Mouse (Mus musculus) midbrain, embryonic 14.5 days (tissue): ENCODE results near the gene Uba52. TPM values are rescaled to one million over a fixed set of nuclear protein-coding genes. Genes with fewer than 3 reads are reported as not detected.

Source experiments
- ATAC-seq: fragments of 200-750 bp; cut with Nextera tagmentation; 2 replicates; pipeline ENCODE4 v1.8.0; 2017; ENCODE audit warnings: moderate number of reproducible peaks, moderate library complexity; ENCODE audit not compliant: low FRiP score, low TSS enrichment
- DNase-seq: peaks from one replicate; pipeline ENCODE4 v3.0.0-alpha.2; 2015
- H3K27ac ChIP-seq: fragments of 300-500 bp; sonication (generic); replicated peaks from 2 replicates; pipeline ENCODE4 v1.5.1; 2014; ENCODE audit warnings: mild to moderate bottlenecking, low read depth, low read length, moderate library complexity
- H3K27me3 ChIP-seq: fragments of 300-500 bp; sonication (generic); 2 replicates; pipeline ENCODE4 v1.6.1; 2014; ENCODE audit warnings: low read length, control low read depth, mixed read lengths; ENCODE audit not compliant: control insufficient read depth, insufficient read depth
- H3K36me3 ChIP-seq: fragments of 300-500 bp; sonication (generic); 2 replicates; pipeline ENCODE4 v1.6.1; 2014; ENCODE audit warnings: low read length, control low read depth; ENCODE audit not compliant: control insufficient read depth, insufficient read depth
- H3K4me1 ChIP-seq: fragments of 300-500 bp; sonication (generic); 2 replicates; pipeline ENCODE4 v1.6.1; 2014; ENCODE audit warnings: mild to moderate bottlenecking, antibody characterized with exemption, low read length, control low read depth; ENCODE audit not compliant: control insufficient read depth, insufficient read depth
- H3K4me2 ChIP-seq: fragments of 300-500 bp; sonication (generic); 2 replicates; pipeline ENCODE4 v1.6.1; 2014; ENCODE audit warnings: mild to moderate bottlenecking, low read length, moderate library complexity
- H3K4me3 ChIP-seq: fragments of 300-500 bp; sonication (generic); replicated peaks from 2 replicates; pipeline ENCODE4 v1.5.1; 2014; ENCODE audit warnings: low read depth, low read length
- H3K9ac ChIP-seq: fragments of 300-500 bp; sonication (generic); replicated peaks from 2 replicates; pipeline ENCODE4 v1.6.1; 2014; ENCODE audit warnings: mild to moderate bottlenecking, low read length, moderate library complexity
- H3K9me3 ChIP-seq: fragments of 300-500 bp; sonication (generic); 2 replicates; pipeline ENCODE4 v1.6.1; 2016; ENCODE audit warnings: low read length, control low read depth, mixed read lengths; ENCODE audit not compliant: control insufficient read depth
- whole genome bisulfite sequencing: fragments of 180-500 bp; shearing (Covaris S2); extraction: QIAGEN DNeasy Blood & Tissue Kit; methylation state at CpG from one replicate; pipeline ENCODE4 v1.1.7; 2014; 5-methylcytosine and 5-hydroxymethylcytosine counted together
- polyA plus RNA-seq: library from polyadenylated mRNA; unstranded; fragments of >200 nt; fragmentation: Nextera tagmentation; extraction: Ambion mirVana; gene quantifications from 2 replicates; pipeline ENCODE4 v1.2.1, GENCODE M21; 2014

The Uba52 gene
- polyA plus RNA-seq, 1 experiment from 2014 or later: 696 TPM

GRCm38 (mm10) chr8:70527512-70528181 lies 17.0 kb upstream of the Uba52 start, which contains the start of the genes Fkbp8 and Kxd1:
Gene Fkbp8 (plus strand): TSS chr8:70527724.
Gene Kxd1 (minus strand): TSS chr8:70527956.
- Histone ChIP-seq H3K4me1 (peaks cover 21% of the 10 kb centered on the region), H3K9ac (peak within 1 kb of the TSS; percentile 92), H3K4me2 (peak within 1 kb of the TSS; percentile 84), H3K36me3 (peaks cover 27% of the 10 kb centered on the region), H3K4me3 (peak within 1 kb of the TSS; percentile 85), H3K27me3 (no peaks in the 10 kb centered on the region), H3K9me3 (no peaks in the 10 kb centered on the region), H3K27ac (peak within 1 kb of the TSS; percentile 92)
- ATAC-seq (peak; percentile 94), DNase-seq (peak; percentile 98)
- WGBS: under 1% methylated on average over 61 of the region's 61 CpGs

DNA sequence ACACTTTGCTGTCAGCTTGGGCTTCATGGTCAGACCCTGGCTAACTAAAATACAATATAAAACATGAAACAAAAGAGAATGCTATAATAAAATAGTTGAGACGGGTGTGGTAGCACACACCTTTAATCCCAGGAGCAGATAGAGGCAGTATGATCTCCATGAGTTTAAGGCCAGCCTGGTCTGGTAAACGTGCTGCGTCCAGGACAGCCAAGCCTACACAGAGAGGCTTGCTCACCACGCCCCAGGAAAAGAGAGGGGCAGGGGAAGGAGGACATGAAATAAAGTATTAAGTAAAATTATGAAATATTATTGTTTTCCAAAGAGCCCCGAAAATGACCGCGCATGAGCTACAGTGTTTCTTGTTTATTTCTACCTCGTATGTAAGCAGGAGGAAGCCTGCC lies 16.5 kb upstream of the Uba52 start:
- 5% methylated on average over 8 of the region's 8 CpGs for WGBS
- H3K27ac ChIP-seq: peak overlapping the region; percentile 92; the same call in 1 of the 2 replicates
- peak overlapping the region; percentile 92 for H3K9ac ChIP-seq
- peak overlapping the region; percentile 84 for H3K4me2 ChIP-seq
- peak overlapping the region; percentile 85 for H3K4me3 ChIP-seq
- DNase-seq (no peak), ATAC-seq (no peak)
- peaks cover 22% of the 10 kb centered on the region for H3K36me3 ChIP-seq
- no peaks in the 10 kb centered on the region for H3K9me3 ChIP-seq
- H3K4me1 ChIP-seq: peaks cover 25% of the 10 kb centered on the region
- H3K27me3 ChIP-seq: no peaks in the 10 kb centered on the region

DNA sequence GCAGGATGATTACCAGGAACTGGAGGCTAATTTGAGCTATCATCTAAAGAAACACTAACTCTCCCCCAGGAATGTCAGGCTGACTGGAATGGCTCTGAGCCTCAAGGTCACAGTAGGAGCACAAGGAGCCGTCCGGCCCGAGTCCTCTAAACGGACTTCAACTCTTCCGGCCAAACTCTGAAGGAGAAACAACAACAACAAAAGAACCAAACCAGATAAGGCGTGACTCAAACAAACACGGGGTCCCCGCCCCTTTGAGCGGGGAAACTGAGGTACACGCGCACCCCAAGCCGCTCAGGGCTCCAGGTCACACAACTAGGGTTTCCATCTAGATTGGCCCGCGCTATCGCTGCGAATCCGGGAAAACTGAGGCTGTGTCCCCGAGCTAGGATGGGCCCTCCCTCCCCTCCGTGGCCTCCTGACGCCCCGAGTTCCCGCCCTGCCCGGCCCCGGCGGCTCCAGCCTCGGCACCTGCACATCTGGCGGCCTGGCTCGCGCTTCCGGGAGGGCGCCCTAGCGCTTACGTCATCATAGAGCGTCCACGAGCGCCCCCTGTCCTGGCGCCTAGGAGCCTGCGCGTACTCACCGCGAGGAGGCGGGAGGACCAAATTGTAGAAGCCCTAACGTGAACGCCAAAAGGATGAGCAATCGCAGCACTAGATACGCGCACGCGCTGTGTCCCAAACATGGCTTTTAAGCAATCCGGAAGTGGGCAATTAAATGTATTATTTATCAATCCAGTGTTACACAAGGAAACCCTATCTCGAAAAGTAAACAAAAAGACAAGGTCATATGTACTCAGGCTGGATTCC lies 12.2 kb upstream of the Uba52 start:
- Histone ChIP-seq H3K4me3 (peak overlapping the region; percentile 55), H3K27me3 (no peaks in the 10 kb centered on the region), H3K9ac (peak overlapping the region; percentile 53), H3K36me3 (peaks cover 11% of the 10 kb centered on the region), H3K4me1 (peaks cover 17% of the 10 kb centered on the region), H3K9me3 (no peaks in the 10 kb centered on the region), H3K4me2 (peak overlapping the region; percentile 67), H3K27ac (peak overlapping the region; percentile 87)
- DNase-seq (peak; percentile 99), ATAC-seq (peak; percentile 87)
- WGBS: under 1% methylated on average over 51 of the region's 51 CpGs

GRCm38 (mm10) chr8:70519606-70520005 lies 9.0 kb upstream of the Uba52 start:
- Histone ChIP-seq H3K36me3 (peaks cover 28% of the 10 kb centered on the region), H3K4me1 (peaks cover 11% of the 10 kb centered on the region)

DNA sequence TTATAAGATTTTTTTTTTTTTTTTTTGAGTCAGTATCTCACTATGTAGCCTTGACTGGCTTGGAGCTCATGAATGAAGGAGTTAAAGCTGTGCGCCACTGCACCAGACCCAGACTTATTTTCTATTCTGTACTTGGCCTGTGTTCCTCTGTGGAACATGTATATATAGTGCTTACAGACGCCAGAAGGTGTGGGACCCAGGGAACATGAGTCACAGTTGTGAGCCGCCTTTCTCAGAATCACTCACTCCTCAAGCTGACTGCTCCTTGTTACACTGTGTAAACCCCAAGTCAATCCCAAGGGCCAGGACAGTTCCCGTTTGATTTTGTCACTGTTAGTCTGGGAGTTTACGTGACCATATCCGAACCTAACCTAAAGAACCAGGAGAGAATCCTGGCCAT lies 8.4 kb upstream of the Uba52 start:
- H3K4me1 ChIP-seq: peaks cover 11% of the 10 kb centered on the region
- H3K9ac ChIP-seq: no peak overlapping the region
- ATAC-seq (no peak), DNase-seq (no peak)
- H3K27me3 ChIP-seq: no peaks in the 10 kb centered on the region
- H3K4me3 ChIP-seq: no peak overlapping the region
- peaks cover 34% of the 10 kb centered on the region for H3K36me3 ChIP-seq
- 91% methylated on average over 6 of the region's 6 CpGs for WGBS
- H3K4me2 ChIP-seq: no peak overlapping the region
- H3K9me3 ChIP-seq: no peaks in the 10 kb centered on the region
- H3K27ac ChIP-seq: no peak overlapping the region

More at GRCm38 (mm10) chr8:70519606-70520005, 9.0 kb upstream of the Uba52 start:
- no peak overlapping the region for H3K27ac ChIP-seq
- H3K9me3 ChIP-seq: no peaks in the 10 kb centered on the region
- H3K9ac ChIP-seq: no peak overlapping the region
- H3K27me3 ChIP-seq: no peaks in the 10 kb centered on the region
- no peak overlapping the region for H3K4me2 ChIP-seq
- 75% methylated on average over 2 of the region's 2 CpGs for WGBS
- ATAC-seq (no peak), DNase-seq (no peak)
- H3K4me3 ChIP-seq: no peak overlapping the region

DNA sequence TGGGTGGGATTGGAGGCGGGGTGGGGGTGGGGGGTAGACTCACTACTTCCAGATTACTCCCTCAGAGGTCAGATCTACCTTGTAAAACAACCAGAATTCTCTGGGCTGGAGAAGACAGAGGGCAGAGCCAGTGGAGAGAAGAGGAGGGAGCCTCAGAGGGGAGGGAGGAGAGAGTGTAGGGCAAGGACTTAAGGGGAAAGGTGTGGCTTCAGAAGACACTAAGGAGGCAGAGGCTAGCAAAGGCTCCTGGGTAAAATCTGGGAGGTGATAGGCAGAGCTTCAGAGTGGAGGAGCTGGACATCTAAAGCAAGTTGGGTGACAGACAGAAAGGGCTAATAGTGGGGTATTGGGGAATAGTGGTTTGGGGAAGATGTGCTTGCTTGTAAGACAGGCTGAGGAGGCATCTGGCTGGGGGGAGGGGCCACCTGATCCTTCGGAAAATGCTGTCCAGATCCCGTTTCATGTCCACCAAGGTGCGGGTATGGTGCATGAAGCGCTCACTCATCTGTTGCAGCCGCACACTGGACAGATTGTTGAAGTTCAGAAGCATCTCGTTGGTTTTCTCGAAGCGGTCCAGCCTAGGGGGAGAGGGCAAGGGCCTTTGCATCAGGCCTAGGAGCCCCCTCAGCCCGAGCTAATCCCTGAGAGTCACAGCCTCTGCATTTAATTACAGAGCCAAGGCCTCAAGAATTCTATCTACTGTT lies 7.5 kb upstream of the Uba52 start:
- Histone ChIP-seq H3K27ac (no peak overlapping the region), H3K36me3 (peaks cover 43% of the 10 kb centered on the region), H3K9me3 (no peaks in the 10 kb centered on the region), H3K27me3 (no peaks in the 10 kb centered on the region), H3K4me3 (no peak overlapping the region), H3K9ac (no peak overlapping the region), H3K4me2 (no peak overlapping the region), H3K4me1 (peaks cover 8% of the 10 kb centered on the region; the same call in 1 of the 2 replicates)
- no peak for DNase-seq
- 73% methylated on average over 10 of the region's 10 CpGs for WGBS
- ATAC-seq: no peak

DNA sequence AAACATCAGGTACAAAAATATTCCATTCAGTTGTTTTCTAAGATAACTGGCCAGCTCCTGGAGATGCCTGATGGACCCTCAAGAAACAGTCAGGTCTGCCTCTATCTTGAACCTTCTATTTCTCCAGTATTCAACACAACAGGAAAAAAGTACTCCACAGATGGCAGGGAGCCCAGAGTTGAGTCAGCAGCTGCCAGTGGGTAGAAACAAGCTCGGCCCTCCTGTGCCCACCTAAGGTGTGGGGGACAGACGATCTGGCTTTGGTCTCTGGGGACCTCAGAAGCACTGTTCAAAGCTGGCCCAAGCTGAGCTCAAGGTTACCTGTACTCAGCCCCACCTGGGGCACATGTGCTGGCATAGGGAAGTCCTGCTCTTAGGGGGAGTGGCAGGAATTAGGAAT lies 2.8 kb upstream of the Uba52 start:
- H3K36me3 ChIP-seq: peaks cover 46% of the 10 kb centered on the region

GRCm38 (mm10) chr8:70512253-70512903 lies 1.8 kb upstream of the Uba52 start:
- Histone ChIP-seq H3K27me3 (no peaks in the 10 kb centered on the region), H3K27ac (no peak overlapping the region), H3K36me3 (peaks cover 47% of the 10 kb centered on the region), H3K4me3 (no peak overlapping the region), H3K9ac (no peak overlapping the region), H3K4me2 (no peak overlapping the region), H3K9me3 (no peaks in the 10 kb centered on the region), H3K4me1 (peaks cover 15% of the 10 kb centered on the region)
- no peak for ATAC-seq
- WGBS: 92% methylated on average over 11 of the region's 11 CpGs
- DNase-seq: no peak

More for the DNA sequence above, 2.8 kb upstream of the Uba52 start:
- Histone ChIP-seq H3K4me2 (no peak overlapping the region), H3K9me3 (no peaks in the 10 kb centered on the region), H3K27me3 (no peaks in the 10 kb centered on the region), H3K4me1 (peaks cover 15% of the 10 kb centered on the region), H3K27ac (no peak overlapping the region), H3K9ac (no peak overlapping the region), H3K4me3 (no peak overlapping the region)
- no peak for ATAC-seq
- 92% methylated on average over 2 of the region's 2 CpGs for WGBS
- no peak for DNase-seq
